Mouse (Mus musculus) liver, embryonic 14.5 days (tissue): ENCODE results near the gene Stk17b. TPM values are rescaled to one million over a fixed set of nuclear protein-coding genes. Genes with fewer than 3 reads are reported as not detected.

Source experiments
- ATAC-seq: fragments of 200-750 bp; cut with Nextera tagmentation; 2 replicates; pipeline ENCODE4 v1.8.0; 2017; ENCODE audit warnings: moderate number of reproducible peaks, mild to moderate bottlenecking, moderate library complexity; ENCODE audit not compliant: insufficient read depth
- DNase-seq, 3 experiments: peaks; one replicate each; pipeline ENCODE4 v3.0.0-alpha.2; 2012 to 2013; ENCODE audit warnings: low read depth in 3 of 3, low spot score in 3 of 3
- H3K27ac ChIP-seq: fragments of 300-500 bp; sonication (generic); 2 replicates; pipeline ENCODE4 v1.5.1; 2014; ENCODE audit warnings: moderate library complexity, mild to moderate bottlenecking, control low read depth, inconsistent platforms
- H3K27me3 ChIP-seq: fragments of 300-500 bp; sonication (generic); 2 replicates; pipeline ENCODE4 v1.6.1; 2014; ENCODE audit warnings: mild to moderate bottlenecking, low read length, moderate library complexity; ENCODE audit not compliant: control insufficient read depth, insufficient read depth
- H3K36me3 ChIP-seq: fragments of 300-500 bp; sonication (generic); replicated peaks from 2 replicates; pipeline ENCODE4 v1.6.1; 2014; ENCODE audit warnings: low read depth; ENCODE audit not compliant: control insufficient read depth, insufficient read depth
- H3K4me1 ChIP-seq, 2 experiments: fragments of 200-500 bp in 1 of 2; fragments of 300-500 bp in 1 of 2; sonication (generic) in 1 of 2; replicated peaks; 2 replicates each; pipeline ENCODE4 v1.6.1; 2012 to 2014; ENCODE audit warnings: antibody characterized with exemption in 1 of 2, inconsistent platforms in 1 of 2, low read length in 1 of 2; ENCODE audit not compliant: control insufficient read depth in 2 of 2, insufficient read depth in 2 of 2
- H3K4me2 ChIP-seq: fragments of 300-500 bp; sonication (generic); 2 replicates; pipeline ENCODE4 v1.6.1; 2014; ENCODE audit warnings: low read depth, mild to moderate bottlenecking, control low read depth, moderate library complexity
- H3K4me3 ChIP-seq, 2 experiments: fragments of 200-500 bp in 1 of 2; fragments of 300-500 bp in 1 of 2; sonication (generic) in 1 of 2; 2 replicates each; pipeline ENCODE4 v1.5.1; 2012 to 2014; ENCODE audit warnings: low read depth in 2 of 2, low read length in 2 of 2, mild to moderate bottlenecking in 2 of 2, control low read depth in 1 of 2, inconsistent platforms in 1 of 2, moderate library complexity in 1 of 2; ENCODE audit not compliant: insufficient read depth in 1 of 2
- H3K9ac ChIP-seq: fragments of 300-500 bp; sonication (generic); replicated peaks from 2 replicates; pipeline ENCODE4 v1.6.1; 2014; ENCODE audit warnings: mild to moderate bottlenecking, control low read depth, moderate library complexity
- H3K9me3 ChIP-seq: fragments of 300-500 bp; sonication (generic); 2 replicates; pipeline ENCODE4 v1.6.1; 2016; ENCODE audit warnings: low read length, mixed read lengths; ENCODE audit not compliant: control insufficient read depth
- CTCF ChIP-seq: IDR thresholded peaks from 2 replicates; pipeline ENCODE4 v1.5.1; 2016; ENCODE audit warnings: antibody characterized with exemption, low read depth, control low read depth
- EP300 ChIP-seq: IDR thresholded peaks from 2 replicates; pipeline ENCODE4 v1.6.1; 2016; ENCODE audit warnings: antibody characterized with exemption, low read depth
- WGBS: fragments of 180-500 bp; shearing (Covaris S2); extraction: QIAGEN DNeasy Blood & Tissue Kit; methylation state at CpG from one replicate; pipeline ENCODE4 v1.1.7; 2014; ENCODE audit not compliant: insufficient replicate concordance; 5-methylcytosine and 5-hydroxymethylcytosine counted together
- polyA plus RNA-seq, 2 experiments: library from polyadenylated mRNA; depleted of rRNA in 1 of 2; stranded (reverse) in 1 of 2; unstranded in 1 of 2; fragments of >200 nt; fragmentation: Nextera tagmentation in 1 of 2; extraction: Ambion mirVana in 1 of 2; gene quantifications; 2 replicates each; pipeline versions ENCODE4 v1.2.1 to v1.2.3; 2012 to 2014

Stk17b gene
- polyA plus RNA-seq, 2 experiments: 6.8 to 19.8 TPM

- H3K9ac ChIP-seq: no peak overlapping the region
- no peaks in the 10 kb centered on the region for H3K27me3 ChIP-seq
- no peaks in the 10 kb centered on the region for H3K36me3 ChIP-seq
- 62% methylated on average over 3 of the region's 3 CpGs for WGBS
- H3K27ac ChIP-seq: no peak overlapping the region
- ATAC-seq: no peak
- H3K4me3 ChIP-seq: no peak overlapping the region
- no peak overlapping the region for H3K4me2 ChIP-seq
- no peak for DNase-seq
- H3K4me1 ChIP-seq: no peaks in the 10 kb centered on the region
- no peaks in the 10 kb centered on the region for H3K9me3 ChIP-seq
- TF ChIP-seq CTCF (no peak), EP300 (no peak)
Observed at GRCm38 (mm10) chr1:53736583-53736982, 48.4 kb downstream of the Stk17b start.

GRCm38 (mm10) chr1:53728489-53729225, 56.4 kb downstream of the Stk17b start:
- H3K4me2 ChIP-seq: no peak overlapping the region
- no peak overlapping the region for H3K9ac ChIP-seq
- 25% methylated on average over 5 of the region's 5 CpGs for WGBS
- H3K27me3 ChIP-seq: no peaks in the 10 kb centered on the region
- no peak overlapping the region for H3K27ac ChIP-seq
- DNase-seq (no peak), ATAC-seq (no peak)
- H3K9me3 ChIP-seq: no peaks in the 10 kb centered on the region
- no peak overlapping the region for H3K4me3 ChIP-seq
- TF ChIP-seq EP300 (no peak), CTCF (no peak)
- peaks cover 0 to 2% of the 10 kb centered on the region in 2 experiments; a peak in 1 of 4 replicates for H3K4me1 ChIP-seq
- H3K36me3 ChIP-seq: no peaks in the 10 kb centered on the region

GRCm38 (mm10) chr1:53726883-53727282, 58.1 kb downstream of the Stk17b start:
- 70% methylated on average over 2 of the region's 2 CpGs for WGBS
- H3K9me3 ChIP-seq: no peaks in the 10 kb centered on the region
- DNase-seq: no peak
- H3K4me1 ChIP-seq: peaks cover 0 to 2% of the 10 kb centered on the region in 2 experiments; a peak in 1 of 4 replicates
- no peak overlapping the region for H3K9ac ChIP-seq
- H3K4me3 ChIP-seq: no peak overlapping the region
- ATAC-seq: no peak
- H3K36me3 ChIP-seq: no peaks in the 10 kb centered on the region
- H3K27me3 ChIP-seq: no peaks in the 10 kb centered on the region
- TF ChIP-seq CTCF: no peak
- TF ChIP-seq EP300: no peak
- no peak overlapping the region for H3K27ac ChIP-seq
- H3K4me2 ChIP-seq: no peak overlapping the region

- Histone ChIP-seq H3K9me3 (no peaks in the 10 kb centered on the region), H3K36me3 (no peaks in the 10 kb centered on the region), H3K4me3 (no peak overlapping the region), H3K27ac (no peak overlapping the region), H3K4me1 (no peaks in the 10 kb centered on the region), H3K27me3 (no peaks in the 10 kb centered on the region), H3K4me2 (no peak overlapping the region), H3K9ac (no peak overlapping the region)
- TF ChIP-seq EP300 (no peak), CTCF (no peak)
- DNase-seq (no peak), ATAC-seq (no peak)
Observed at GRCm38 (mm10) chr1:53721353-53721752, 63.7 kb downstream of the Stk17b start.

- H3K9ac ChIP-seq: no peak overlapping the region
- 53% methylated on average over 5 of the region's 5 CpGs for WGBS
- H3K4me3 ChIP-seq: no peak overlapping the region
- H3K27ac ChIP-seq: no peak overlapping the region
- no peaks in the 10 kb centered on the region for H3K27me3 ChIP-seq
- no peak overlapping the region for H3K4me2 ChIP-seq
- H3K9me3 ChIP-seq: no peaks in the 10 kb centered on the region
- TF ChIP-seq CTCF: no peak
- no peak for TF ChIP-seq EP300
- ATAC-seq (no peak), DNase-seq (no peak)
- H3K4me1 ChIP-seq: no peaks in the 10 kb centered on the region
- no peaks in the 10 kb centered on the region for H3K36me3 ChIP-seq
Observed at GRCm38 (mm10) chr1:53720601-53721351, 64.2 kb downstream of the Stk17b start.
